Mouse (Mus musculus) G1E-ER4 (cell line): ENCODE measurements around the gene Exoc8. TPM values are rescaled to one million over a fixed set of nuclear protein-coding genes. Genes with fewer than 3 reads are reported as not detected.

Source experiments
- GATA1 ChIP-seq: IDR thresholded peaks from one replicate; pipeline ENCODE4 v1.8.0; 2012; ENCODE audit warnings: low read length, inconsistent platforms
- polyA plus RNA-seq: library from polyadenylated mRNA; stranded (reverse); fragments of >175 nt; gene quantifications from 2 replicates; pipeline ENCODE4 v1.2.3, GENCODE M21; 2012

Exoc8 gene
- polyA plus RNA-seq, 1 experiment: 11.9 TPM

- TF ChIP-seq GATA1: no peak
Observed at GRCm38 (mm10) chr8:124921369-124922279, 24.1 kb upstream of the Exoc8 start.

GRCm38 (mm10) chr8:124917741-124918484 lies 20.4 kb upstream of the Exoc8 start:
- no peak for TF ChIP-seq GATA1

- no peak for TF ChIP-seq GATA1
Observed at GRCm38 (mm10) chr8:124914061-124914460, 16.6 kb upstream of the Exoc8 start.

- no peak for TF ChIP-seq GATA1
Observed at GRCm38 (mm10) chr8:124911938-124912872, 14.7 kb upstream of the Exoc8 start.

- TF ChIP-seq GATA1: no peak
Observed at GRCm38 (mm10) chr8:124910349-124910748, 12.8 kb upstream of the Exoc8 start.

DNA sequence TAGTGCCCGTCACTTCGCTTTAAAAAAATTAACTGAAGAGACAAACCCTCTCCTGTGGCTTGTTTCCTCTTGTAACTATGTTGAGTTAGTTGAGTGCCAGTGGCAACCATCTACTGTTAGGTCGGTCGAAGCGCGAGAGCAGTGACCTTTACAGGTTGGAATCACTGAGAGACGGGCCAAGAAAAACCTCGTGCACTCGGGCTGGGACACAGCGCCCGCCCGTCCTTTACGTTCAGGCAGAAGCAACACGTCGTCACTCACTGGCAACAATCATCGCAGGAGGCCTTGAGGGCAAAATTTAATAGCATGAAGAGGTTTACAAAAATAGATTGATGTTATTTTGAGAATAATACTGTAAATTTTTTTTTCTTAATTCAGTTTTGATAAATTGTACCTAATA lies 12.4 kb upstream of the Exoc8 start:
- TF ChIP-seq GATA1: no peak

DNA sequence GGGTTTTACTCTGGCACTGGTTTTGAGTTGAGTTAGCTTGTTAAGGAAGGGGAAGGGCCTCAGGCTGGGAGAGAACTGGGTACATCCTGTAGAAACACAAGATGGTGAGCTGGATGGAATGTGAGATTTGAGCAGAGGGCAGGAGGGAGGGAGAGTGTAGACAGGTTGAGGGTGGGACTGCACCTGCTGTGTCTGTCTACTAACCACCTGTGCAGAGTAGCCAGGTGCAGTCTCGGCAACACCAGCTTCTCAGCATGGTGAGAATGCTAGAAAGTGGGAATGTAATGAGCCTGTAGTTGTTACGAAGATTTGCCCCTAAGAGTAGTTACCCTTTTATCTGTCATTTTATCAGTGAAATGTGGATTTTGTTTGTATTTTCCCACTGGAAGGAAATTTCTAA lies 8.0 kb upstream of the Exoc8 start:
- no peak for TF ChIP-seq GATA1

- no peak for TF ChIP-seq GATA1
Observed at GRCm38 (mm10) chr8:124903198-124903597, 5.7 kb upstream of the Exoc8 start.

GRCm38 (mm10) chr8:124898251-124898905 lies 873 bp upstream of the Exoc8 start:
- no peak for TF ChIP-seq GATA1

- TF ChIP-seq GATA1: no peak
Observed at GRCm38 (mm10) chr8:124896632-124897385, 696 bp downstream of the Exoc8 start.

DNA sequence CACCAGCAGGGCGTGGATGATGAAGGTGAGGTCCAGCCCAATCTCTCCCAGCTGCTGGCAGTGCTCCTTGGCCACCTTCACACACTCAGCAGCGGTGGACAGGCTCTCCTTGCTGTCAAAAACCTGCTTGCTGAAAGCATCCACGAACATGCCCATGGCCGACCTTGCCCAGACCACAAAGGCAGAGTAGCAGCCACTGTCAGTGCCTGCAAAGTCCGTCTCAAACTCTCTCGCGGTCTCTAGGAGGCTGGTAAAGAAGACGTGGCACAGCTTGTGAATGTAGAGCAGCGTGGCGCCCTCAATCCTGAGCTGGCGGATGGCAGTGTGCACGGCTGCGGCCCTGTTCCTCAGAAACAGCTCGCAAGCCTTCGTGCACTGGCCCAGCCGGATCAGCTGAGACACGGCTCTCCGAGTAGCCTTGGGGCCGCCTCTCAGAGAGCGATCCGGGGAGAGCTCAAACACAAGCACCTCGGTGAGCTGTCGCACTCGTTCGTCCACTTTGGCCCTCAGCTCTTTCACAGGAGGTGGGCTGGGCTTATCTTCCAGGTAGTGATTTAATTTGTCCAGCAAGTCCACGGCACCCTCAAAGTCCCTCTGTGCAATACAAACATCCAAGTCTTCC lies 1.4 kb downstream of the Exoc8 start:
- no peak for TF ChIP-seq GATA1

- no peak for TF ChIP-seq GATA1
Observed at GRCm38 (mm10) chr8:124892596-124892995, 4.9 kb downstream of the Exoc8 start.

- TF ChIP-seq GATA1: no peak
Observed at GRCm38 (mm10) chr8:124888385-124888784, 9.1 kb downstream of the Exoc8 start.
